Mouse (Mus musculus): ENCODE results near the gene Tenm3.

- TF ChIP-seq CTCF (IDR thresholded peaks at IDR 0.05; ENCODE audit: low read depth) (no peak), EP300 (IDR thresholded peaks at IDR 0.05; ENCODE audit: low read depth) (no peak)
Measured at GRCm38 (mm10) chr8:48827454-48827853, 16.3 kb downstream of the Tenm3 start.

All from liver, postnatal 0 days (tissue).